Mouse (Mus musculus): ENCODE data around the gene Hmcn1. TPM values are rescaled to one million over a fixed set of nuclear protein-coding genes. Genes with fewer than 3 reads are reported as not detected.

The Hmcn1 gene
- polyA plus RNA-seq, 1 experiment from 2014 or later = 3.4 TPM

DNA sequence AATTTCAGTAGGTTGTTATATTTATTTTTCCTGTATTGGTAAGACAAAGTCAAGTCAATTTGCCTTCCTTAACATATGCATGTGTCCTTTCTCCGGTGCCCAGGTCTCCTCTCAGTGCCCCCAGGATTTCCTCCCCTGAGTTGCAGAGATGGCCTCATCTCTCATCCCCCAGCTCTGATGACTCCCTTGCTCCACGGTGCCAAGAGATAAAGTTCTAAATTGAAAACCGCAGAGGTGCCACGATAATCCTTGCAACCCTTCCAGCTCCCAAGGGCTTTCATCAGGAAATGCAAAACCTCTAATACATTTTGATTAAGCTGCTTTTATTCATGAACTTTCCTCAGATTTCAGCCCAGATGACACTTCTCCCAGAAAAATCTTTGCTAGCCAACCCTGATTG is 8.3 kb downstream of the Hmcn1 start:
- Histone ChIP-seq H3K27me3 (replicated peaks) (no peaks in the 10 kb centered on the region), H3K4me2 (replicated peaks) (no peak overlapping the region), H3K36me3 (no peaks in the 10 kb centered on the region), H3K9me3 (no peaks in the 10 kb centered on the region), H3K4me3 (replicated peaks) (no peak overlapping the region), H3K27ac (no peak overlapping the region), H3K9ac (no peak overlapping the region), H3K4me1 (replicated peaks) (no peaks in the 10 kb centered on the region)
- 64% methylated on average over 4 of the region's 4 CpGs for WGBS
- ATAC-seq = no peak

- H3K9me3 ChIP-seq = no peaks in the 10 kb centered on the region
- 79% methylated on average over 6 of the region's 6 CpGs for WGBS
- no peak overlapping the region for H3K9ac ChIP-seq
- H3K4me2 ChIP-seq (replicated peaks) = no peak overlapping the region
- no peaks in the 10 kb centered on the region for H3K4me1 ChIP-seq (replicated peaks)
- no peaks in the 10 kb centered on the region for H3K36me3 ChIP-seq
- no peak overlapping the region for H3K4me3 ChIP-seq (replicated peaks)
- H3K27ac ChIP-seq = no peak overlapping the region
- H3K27me3 ChIP-seq (replicated peaks) = no peaks in the 10 kb centered on the region
- ATAC-seq = no peak
These were observed 9.1 kb downstream of the Hmcn1 start for GRCm38 (mm10) chr1:150984092-150984503.

GRCm38 (mm10) chr1:150978651-150979050 is 14.6 kb downstream of the Hmcn1 start:
- Histone ChIP-seq H3K36me3 (no peaks in the 10 kb centered on the region), H3K27me3 (replicated peaks) (no peaks in the 10 kb centered on the region), H3K4me3 (replicated peaks) (no peak overlapping the region), H3K4me2 (replicated peaks) (no peak overlapping the region), H3K27ac (no peak overlapping the region), H3K9me3 (no peaks in the 10 kb centered on the region), H3K4me1 (replicated peaks) (no peaks in the 10 kb centered on the region), H3K9ac (no peak overlapping the region)
- 92% methylated on average over 3 of the region's 3 CpGs for WGBS
- no peak for ATAC-seq

GRCm38 (mm10) chr1:150976263-150976662 is 17.0 kb downstream of the Hmcn1 start:
- no peaks in the 10 kb centered on the region for H3K27me3 ChIP-seq (replicated peaks)
- H3K4me3 ChIP-seq (replicated peaks) = no peak overlapping the region
- H3K4me2 ChIP-seq (replicated peaks) = no peak overlapping the region
- ATAC-seq = no peak
- no peaks in the 10 kb centered on the region for H3K36me3 ChIP-seq
- no peaks in the 10 kb centered on the region for H3K9me3 ChIP-seq
- 5% methylated on average over 2 of the region's 2 CpGs for WGBS
- no peak overlapping the region for H3K27ac ChIP-seq
- H3K9ac ChIP-seq = no peak overlapping the region
- H3K4me1 ChIP-seq (replicated peaks) = no peaks in the 10 kb centered on the region

DNA sequence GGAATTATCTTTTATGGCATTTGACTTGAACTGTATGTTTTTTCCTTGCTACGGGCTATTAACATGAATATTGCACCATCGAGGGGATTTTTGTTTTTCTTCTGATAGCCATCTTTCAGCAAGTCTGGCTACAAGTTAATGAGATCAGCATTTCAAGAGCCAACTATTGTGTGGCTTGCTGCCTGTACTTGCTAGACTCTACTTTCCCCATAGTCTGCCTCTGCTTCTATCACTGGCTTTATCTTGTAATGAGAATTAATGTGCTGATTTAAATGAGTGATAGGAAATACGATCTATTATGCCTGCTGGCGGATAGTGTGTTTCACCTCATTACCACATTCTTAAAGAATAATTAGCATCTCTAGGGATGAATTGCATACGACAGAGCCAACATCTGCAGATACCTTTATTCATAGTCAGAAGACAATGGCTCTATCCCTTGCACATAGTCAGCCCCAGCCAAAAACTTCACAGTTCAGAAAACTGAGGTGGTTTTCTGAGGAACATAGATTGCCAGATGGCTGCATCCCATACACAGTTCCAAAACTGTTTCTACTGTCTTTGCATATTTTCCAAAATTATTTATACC is 33.7 kb downstream of the Hmcn1 start:
- H3K36me3 ChIP-seq = no peaks in the 10 kb centered on the region
- H3K4me2 ChIP-seq (replicated peaks) = no peak overlapping the region
- no peaks in the 10 kb centered on the region for H3K4me1 ChIP-seq (replicated peaks)
- no peaks in the 10 kb centered on the region for H3K27me3 ChIP-seq (replicated peaks)
- H3K27ac ChIP-seq = no peak overlapping the region
- no peaks in the 10 kb centered on the region for H3K9me3 ChIP-seq
- WGBS = 83% methylated on average over 5 of the region's 5 CpGs
- H3K9ac ChIP-seq = no peak overlapping the region
- ATAC-seq = no peak
- no peak overlapping the region for H3K4me3 ChIP-seq (replicated peaks)

- Histone ChIP-seq H3K27me3 (replicated peaks) (no peaks in the 10 kb centered on the region), H3K4me3 (replicated peaks) (no peak overlapping the region), H3K27ac (no peak overlapping the region), H3K4me2 (replicated peaks) (no peak overlapping the region), H3K4me1 (replicated peaks) (no peaks in the 10 kb centered on the region), H3K9ac (no peak overlapping the region), H3K9me3 (no peaks in the 10 kb centered on the region), H3K36me3 (no peaks in the 10 kb centered on the region)
- 86% methylated on average over 5 of the region's 5 CpGs for WGBS
- no peak for ATAC-seq
These were observed 42.2 kb downstream of the Hmcn1 start for GRCm38 (mm10) chr1:150951004-150951403.

- 0 out of 2 replicates have a peak, but pooled peaks have one; percentile 12 for ATAC-seq
- Histone ChIP-seq H3K9ac (no peak overlapping the region), H3K4me2 (replicated peaks) (no peak overlapping the region), H3K9me3 (no peaks in the 10 kb centered on the region), H3K27me3 (replicated peaks) (no peaks in the 10 kb centered on the region), H3K4me3 (replicated peaks) (no peak overlapping the region), H3K36me3 (no peaks in the 10 kb centered on the region), H3K4me1 (replicated peaks) (no peaks in the 10 kb centered on the region), H3K27ac (no peak overlapping the region)
- WGBS = 23% methylated on average over 3 of the region's 3 CpGs
These were observed 43.2 kb downstream of the Hmcn1 start for GRCm38 (mm10) chr1:150950046-150950445.

- Histone ChIP-seq H3K9ac (no peak overlapping the region), H3K36me3 (no peaks in the 10 kb centered on the region), H3K4me3 (replicated peaks) (no peak overlapping the region), H3K27me3 (replicated peaks) (no peaks in the 10 kb centered on the region), H3K4me2 (replicated peaks) (no peak overlapping the region), H3K4me1 (replicated peaks) (no peaks in the 10 kb centered on the region), H3K27ac (no peak overlapping the region), H3K9me3 (no peaks in the 10 kb centered on the region)
- WGBS = 90% methylated on average over 2 of the region's 2 CpGs
- ATAC-seq = no peak
These were observed 44.3 kb downstream of the Hmcn1 start for GRCm38 (mm10) chr1:150948911-150949310.

GRCm38 (mm10) chr1:150943601-150944000 is 49.6 kb downstream of the Hmcn1 start:
- no peak for ATAC-seq
- Histone ChIP-seq H3K9me3 (no peaks in the 10 kb centered on the region), H3K36me3 (no peaks in the 10 kb centered on the region), H3K4me3 (replicated peaks) (no peak overlapping the region), H3K9ac (no peak overlapping the region), H3K4me2 (replicated peaks) (no peak overlapping the region), H3K27ac (no peak overlapping the region), H3K27me3 (replicated peaks) (no peaks in the 10 kb centered on the region), H3K4me1 (replicated peaks) (no peaks in the 10 kb centered on the region)
- 21% methylated on average over 2 of the region's 2 CpGs for WGBS

DNA sequence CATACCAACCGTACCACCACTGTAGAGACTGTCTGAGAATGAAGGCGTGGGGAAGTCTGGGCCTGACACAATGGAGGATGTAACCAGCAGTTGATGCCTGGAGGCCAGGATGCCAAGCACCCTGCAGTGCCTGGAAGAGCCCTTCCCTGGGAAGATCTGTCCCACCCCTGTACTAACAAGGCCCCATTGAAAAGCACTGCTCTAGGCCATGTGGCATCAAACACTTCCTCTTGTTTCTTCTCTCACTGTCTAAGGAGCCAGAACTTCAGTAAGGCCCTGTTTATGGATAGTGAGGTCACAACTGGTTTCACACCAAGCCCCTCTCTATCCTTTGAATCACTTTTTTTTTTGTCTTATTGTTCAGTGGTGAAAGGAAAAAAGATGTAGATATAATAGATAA is 51.1 kb downstream of the Hmcn1 start:
- 90% methylated on average over 2 of the region's 2 CpGs for WGBS

DNA sequence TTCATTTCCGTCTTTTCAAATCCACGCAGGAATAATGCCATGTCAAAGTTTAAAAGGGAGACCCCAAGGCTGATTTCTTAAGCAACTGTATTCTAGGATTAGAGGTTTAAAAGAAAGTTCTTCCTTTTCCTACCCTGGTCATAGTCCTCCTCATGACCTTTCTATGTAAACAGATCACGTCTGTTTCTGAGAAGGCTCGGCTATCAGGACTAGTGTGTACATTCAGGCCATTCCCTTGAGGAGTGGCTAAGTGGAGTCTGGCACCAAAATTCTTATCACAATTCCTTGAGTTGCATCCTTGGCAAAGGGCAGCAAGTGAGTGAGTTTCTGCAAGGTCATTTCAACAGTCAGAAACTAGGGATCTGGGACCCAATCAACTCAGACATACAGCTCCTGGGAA is 56.4 kb downstream of the Hmcn1 start:
- no peaks in the 10 kb centered on the region for H3K9me3 ChIP-seq
- H3K36me3 ChIP-seq = no peaks in the 10 kb centered on the region
- H3K4me2 ChIP-seq (replicated peaks) = no peak overlapping the region
- 37% methylated on average over 4 of the region's 4 CpGs for WGBS
- peak; percentile 56; the same call in 1 of the 2 replicates for ATAC-seq
- H3K4me1 ChIP-seq (replicated peaks) = no peaks in the 10 kb centered on the region
- H3K27ac ChIP-seq = no peak overlapping the region
- H3K9ac ChIP-seq = no peak overlapping the region
- no peaks in the 10 kb centered on the region for H3K27me3 ChIP-seq (replicated peaks)
- no peak overlapping the region for H3K4me3 ChIP-seq (replicated peaks)

More for the DNA sequence above, 51.1 kb downstream of the Hmcn1 start:
- no peak overlapping the region for H3K27ac ChIP-seq
- H3K4me1 ChIP-seq (replicated peaks) = no peaks in the 10 kb centered on the region
- no peak overlapping the region for H3K9ac ChIP-seq
- no peak overlapping the region for H3K4me3 ChIP-seq (replicated peaks)
- no peak for ATAC-seq
- H3K36me3 ChIP-seq = no peaks in the 10 kb centered on the region
- no peaks in the 10 kb centered on the region for H3K9me3 ChIP-seq
- no peak overlapping the region for H3K4me2 ChIP-seq (replicated peaks)
- no peaks in the 10 kb centered on the region for H3K27me3 ChIP-seq (replicated peaks)

DNA sequence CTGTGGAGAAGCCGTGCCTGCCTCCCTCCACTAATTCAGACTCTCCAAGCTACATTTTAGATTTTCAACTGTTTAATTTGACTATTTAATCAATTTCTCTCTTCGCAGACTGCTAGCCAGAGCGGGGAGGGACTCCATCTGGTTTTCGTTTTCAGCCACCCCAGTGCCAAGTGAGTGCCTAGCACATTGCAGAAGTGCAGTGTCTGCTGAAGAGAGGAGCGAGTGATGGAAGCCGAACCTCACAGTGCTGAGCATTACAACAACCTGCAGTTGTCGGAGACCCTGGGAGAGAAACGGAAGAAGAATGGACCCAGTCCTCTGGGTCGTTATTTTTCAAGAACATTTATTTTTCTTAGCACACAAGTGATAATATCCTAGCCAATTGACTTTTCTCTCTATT is 59.6 kb downstream of the Hmcn1 start:
- H3K36me3 ChIP-seq = no peaks in the 10 kb centered on the region
- no peaks in the 10 kb centered on the region for H3K27me3 ChIP-seq (replicated peaks)
- H3K4me2 ChIP-seq (replicated peaks) = peak overlapping the region; percentile 20; the same call in 1 of the 2 replicates
- WGBS = 39% methylated on average over 9 of the region's 9 CpGs
- no peak overlapping the region for H3K4me3 ChIP-seq (replicated peaks)
- ATAC-seq = no peak
- H3K9ac ChIP-seq = no peak overlapping the region
- H3K4me1 ChIP-seq (replicated peaks) = no peaks in the 10 kb centered on the region
- no peaks in the 10 kb centered on the region for H3K9me3 ChIP-seq
- H3K27ac ChIP-seq = no peak overlapping the region

DNA sequence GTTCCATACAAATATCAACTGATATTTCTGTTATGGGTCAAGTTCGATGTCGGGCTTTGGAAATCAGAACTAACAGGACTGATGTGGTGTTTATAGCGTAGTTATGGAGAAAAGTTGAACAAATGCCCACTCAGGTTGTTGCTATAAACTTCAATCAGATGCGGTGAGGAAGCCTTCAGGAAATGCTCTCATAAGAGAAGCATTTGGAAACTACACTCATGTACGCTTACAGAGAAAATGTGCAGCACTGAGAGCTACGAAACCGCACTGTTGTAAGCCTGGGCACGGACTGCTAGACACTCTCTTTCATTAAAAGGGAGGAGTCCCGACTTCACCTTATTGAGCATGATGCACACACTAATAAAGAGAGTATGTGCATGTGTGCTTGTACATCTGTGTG is 72.4 kb downstream of the Hmcn1 start:
- Histone ChIP-seq H3K4me3 (replicated peaks) (no peak overlapping the region), H3K27ac (no peak overlapping the region), H3K4me1 (replicated peaks) (no peaks in the 10 kb centered on the region), H3K9me3 (no peaks in the 10 kb centered on the region), H3K9ac (no peak overlapping the region), H3K36me3 (no peaks in the 10 kb centered on the region), H3K27me3 (replicated peaks) (no peaks in the 10 kb centered on the region), H3K4me2 (replicated peaks) (no peak overlapping the region)
- no peak for ATAC-seq
- WGBS = 77% methylated on average over 9 of the region's 9 CpGs
